Mouse (Mus musculus): ENCODE measurements around the gene Aanat.
"Not testable (repeated sequence)": the region's sequence is repeated elsewhere in the genome, so short reads cannot be mapped to it uniquely, and the experiment has no call there.

Aanat gene

DNA sequence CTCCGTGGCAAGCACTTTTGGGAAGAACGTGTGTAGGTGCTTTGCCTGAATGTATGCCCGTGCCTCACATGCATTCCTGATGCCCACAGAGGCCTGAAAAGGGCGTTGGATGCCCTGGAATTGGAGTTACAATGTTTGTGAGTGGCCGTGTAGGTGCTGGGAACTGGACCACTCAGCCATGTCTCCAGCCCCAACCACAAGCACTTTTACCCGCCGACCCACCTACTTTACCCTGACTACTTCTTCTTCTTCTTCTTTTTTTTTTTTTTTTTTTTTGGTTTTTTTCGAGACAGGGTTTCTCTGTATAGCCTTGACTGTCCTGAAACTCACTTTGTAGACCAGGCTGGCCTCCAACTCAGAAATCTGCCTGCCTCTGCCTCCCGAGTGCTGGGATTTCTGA is 24.9 kb downstream of the Aanat start:
- not testable (repeated sequence) for DNase-seq (ENCODE audit: low read depth, low spot score)

DNA sequence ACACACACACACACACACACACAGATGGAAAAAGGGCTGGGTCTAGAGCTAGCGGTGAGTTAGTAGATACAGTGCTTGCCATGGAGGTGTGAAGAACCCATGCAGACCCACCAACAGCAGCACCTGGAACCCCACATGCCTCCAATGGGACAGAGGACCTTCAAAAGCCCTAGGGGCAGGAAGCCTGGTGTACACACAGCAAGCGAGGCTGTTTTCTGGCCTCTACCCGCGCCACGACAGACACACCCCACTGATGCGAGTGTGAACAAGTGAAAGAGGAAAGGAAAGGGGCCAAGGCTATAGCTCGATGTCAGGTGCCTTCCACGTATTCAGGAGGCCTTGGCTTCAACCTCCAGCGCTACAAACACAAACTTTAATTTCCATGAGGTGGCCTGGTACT is 25.7 kb downstream of the Aanat start:
- no peak for DNase-seq (ENCODE audit: low read depth, low spot score)

DNA sequence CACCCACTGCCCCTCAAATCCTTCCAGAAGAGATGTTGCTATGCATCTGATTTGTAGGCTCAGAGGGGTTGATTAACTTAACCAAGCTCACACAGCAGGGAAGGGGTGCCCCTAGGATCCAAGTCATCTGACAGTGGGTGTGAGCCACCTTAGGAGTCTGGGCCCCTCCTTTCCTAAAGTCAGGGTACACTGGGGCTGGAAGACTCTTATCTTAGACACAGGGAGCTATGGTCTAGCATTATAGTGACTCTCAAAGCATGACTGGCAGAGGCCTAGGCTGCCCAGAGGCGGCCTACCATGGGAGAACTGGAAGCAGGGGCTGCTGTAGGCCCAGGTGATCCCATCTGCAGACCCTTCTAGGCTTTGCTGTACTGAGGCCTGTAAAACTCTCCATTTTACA is 26.3 kb downstream of the Aanat start:
- DNase-seq (ENCODE audit: low read depth, low spot score), result no peak

DNA sequence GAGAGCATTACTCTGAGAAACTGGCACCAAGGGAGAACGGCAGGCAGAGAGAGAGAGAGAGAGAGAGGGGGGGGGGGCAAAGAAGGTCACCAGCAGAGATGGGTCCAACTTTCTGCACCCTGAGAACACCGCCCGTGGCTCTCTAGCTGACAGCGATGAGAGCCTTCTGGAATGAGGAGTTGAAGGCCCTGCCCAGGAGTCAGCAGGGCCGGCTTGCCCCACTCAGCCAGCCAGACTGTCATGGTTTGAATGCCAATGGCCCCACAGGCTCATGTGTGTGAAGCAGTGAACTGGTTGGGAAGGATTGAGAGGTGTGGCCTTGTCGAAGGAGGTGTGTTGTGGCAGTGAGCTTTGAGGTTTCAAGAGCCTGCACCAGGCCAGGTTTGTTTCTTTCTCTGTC is 27.0 kb downstream of the Aanat start:
- DNase-seq (ENCODE audit: low read depth, low spot score), result no peak

DNA sequence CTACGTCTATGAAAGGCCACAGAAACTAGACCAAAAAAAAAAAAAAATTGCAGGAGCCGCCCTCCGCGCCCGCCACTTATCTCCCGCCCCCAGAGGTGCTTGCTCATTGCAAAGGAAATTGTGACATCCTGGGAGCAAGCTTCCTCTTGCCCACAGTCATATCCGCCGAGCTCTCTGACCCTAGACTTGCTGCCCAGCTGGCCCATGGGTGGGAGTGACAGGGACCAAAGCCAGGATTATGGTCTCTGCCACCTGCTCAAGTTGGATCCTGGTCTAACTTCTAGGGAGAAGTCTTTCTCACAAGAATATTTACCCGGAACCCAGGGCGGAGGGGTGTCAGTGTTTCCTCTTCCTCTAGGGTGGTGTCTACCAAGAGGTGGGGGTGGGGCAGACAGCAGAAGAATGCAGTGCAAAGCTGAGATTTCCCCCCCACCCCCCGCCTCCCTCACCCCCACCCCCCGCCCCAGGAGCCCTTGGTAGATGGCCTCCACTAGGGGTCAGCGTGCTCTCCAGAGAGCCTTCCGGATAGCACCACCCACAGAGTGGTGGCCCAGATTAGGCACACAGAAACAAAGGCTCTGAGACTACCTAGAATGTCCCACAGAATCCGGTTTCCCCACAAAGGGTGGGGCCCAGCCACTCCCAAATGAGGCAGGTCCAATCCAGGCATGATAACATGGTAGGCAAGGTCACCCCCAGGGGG is 29.7 kb downstream of the Aanat start:
- no peak for DNase-seq (ENCODE audit: low read depth, low spot score)

DNA sequence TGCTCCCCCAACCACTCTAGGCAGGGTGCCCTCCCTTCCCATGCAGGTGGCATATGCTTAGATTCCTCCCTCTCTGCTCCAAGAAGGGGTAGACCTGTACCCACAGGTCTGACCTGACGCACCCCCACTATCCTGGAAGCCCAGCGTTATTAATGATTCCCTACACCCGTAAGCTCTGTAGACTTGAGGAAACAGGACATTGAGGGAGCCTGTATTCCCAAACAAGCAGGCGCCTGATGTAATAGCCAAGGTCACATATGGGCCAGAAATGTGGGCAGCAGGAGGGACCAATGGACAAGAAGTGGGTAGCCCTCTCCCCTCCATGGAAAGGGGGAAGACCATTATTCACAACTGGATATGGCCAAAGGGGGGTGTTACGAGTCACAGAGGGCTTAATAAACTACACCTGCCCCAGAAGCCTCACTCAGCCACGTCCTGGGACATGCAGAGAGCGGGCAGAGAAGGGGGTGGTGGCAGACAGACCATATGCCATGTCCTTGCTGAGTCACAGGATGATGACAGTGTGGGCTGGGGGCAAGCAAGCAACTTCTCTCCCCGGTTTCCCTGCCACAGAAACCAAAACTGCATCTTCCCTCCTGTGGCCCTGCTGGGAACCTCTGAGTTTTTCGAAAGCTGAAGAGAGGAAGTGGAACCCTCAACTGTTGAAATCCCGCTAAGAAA is 30.3 kb downstream of the Aanat start:
- DNase-seq (ENCODE audit: low read depth, low spot score), result no peak

DNA sequence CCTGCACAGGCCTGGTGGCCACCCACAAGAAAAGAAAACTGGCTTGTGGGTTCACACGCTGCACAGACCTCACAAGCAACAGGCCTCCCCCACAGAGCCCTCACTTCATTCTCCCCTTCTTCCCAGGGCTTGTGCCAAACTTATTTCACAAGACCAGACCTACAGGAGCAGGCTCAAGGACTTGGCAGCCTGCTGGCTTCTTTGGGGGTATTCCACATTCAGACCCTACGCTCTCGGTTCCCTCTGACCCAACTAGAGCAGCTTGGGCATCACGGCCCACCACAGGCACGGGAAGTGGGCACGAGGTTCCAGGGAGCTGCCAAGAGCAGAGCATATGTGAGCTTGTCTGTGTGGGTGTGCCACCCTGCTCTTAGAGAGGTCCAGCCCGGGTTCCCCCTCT is 31.4 kb downstream of the Aanat start:
- no peak for DNase-seq (ENCODE audit: low read depth, low spot score)

DNA sequence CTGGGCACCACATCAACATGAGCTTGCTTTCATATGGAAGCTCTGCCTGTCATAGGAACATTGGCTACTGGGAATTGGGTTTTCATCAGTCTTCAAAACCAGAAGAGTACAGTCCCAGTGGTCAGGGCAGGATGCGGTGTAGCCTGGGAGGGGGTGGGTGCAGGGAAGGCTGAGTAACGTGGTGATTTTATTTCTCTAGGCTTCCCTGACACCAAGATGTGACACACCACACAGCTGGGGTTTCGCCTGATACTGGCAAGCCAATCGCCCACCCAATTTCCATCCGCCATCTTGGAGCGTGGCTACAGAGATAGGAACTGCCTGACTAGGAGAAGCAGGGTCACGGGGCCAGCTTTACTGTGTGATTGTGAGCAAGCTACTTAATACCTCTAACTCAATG is 32.4 kb downstream of the Aanat start:
- DNase-seq (ENCODE audit: low read depth, low spot score), result no peak

DNA sequence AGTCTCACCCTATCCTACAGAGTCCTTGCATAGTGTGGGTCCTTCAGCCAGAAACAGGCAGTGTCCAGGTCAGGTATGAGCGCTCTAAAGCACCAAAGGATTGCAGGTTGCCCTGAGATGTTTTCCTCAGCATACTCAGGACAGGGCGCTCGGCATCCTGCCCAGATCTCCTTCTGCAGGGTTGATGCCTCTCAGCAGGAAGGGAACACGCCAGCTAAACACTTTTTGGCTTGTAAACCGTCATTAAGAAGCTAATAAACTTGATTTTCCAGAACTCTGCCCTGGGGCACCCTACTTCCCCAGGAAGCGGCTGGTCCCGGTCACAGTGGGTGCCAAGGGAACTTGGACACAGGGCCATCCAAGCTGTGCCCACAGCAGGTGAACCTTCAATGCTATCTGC is 32.9 kb downstream of the Aanat start:
- no peak for DNase-seq (ENCODE audit: low read depth, low spot score)

DNA sequence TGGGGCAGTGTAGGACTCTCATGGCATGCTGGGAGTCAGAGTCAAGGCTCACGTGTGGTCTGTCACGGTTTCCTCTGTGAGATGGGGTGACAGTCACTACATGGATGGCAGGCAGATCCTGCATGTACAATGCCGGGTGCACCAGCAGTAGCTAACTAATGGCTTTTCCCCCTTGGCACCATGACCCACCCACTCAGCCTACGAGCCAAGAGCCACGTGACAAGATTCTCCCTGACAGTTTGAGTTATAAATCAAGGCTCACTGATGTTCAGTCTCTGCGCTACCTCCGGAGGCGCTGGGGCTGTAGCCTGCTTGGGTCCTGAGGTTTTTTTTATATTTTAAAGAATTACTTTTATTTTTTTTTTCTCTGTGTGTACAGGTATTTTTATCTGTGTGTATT is 33.3 kb downstream of the Aanat start:
- no peak for DNase-seq (ENCODE audit: low read depth, low spot score)

DNA sequence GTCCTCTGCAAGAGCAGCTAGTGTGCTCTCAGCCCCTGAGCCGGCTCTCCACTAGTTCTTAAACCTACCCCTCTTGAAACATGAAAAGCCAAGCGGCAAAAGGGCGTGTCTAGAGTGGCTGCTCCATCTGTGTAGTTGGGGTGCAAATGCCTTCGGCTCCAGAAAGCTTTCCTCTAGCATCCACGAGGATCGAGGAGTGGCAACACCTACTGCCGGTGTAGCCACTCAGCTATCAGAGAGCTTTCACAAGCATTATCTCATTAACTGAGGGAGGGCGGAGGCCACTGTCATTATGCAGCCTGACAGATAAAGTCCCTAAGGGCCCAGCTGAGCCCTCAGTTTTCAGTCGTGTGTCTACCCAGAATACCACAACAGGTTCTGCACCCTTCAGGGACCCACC is 33.8 kb downstream of the Aanat start:
- DNase-seq (ENCODE audit: low read depth, low spot score), result no peak

DNA sequence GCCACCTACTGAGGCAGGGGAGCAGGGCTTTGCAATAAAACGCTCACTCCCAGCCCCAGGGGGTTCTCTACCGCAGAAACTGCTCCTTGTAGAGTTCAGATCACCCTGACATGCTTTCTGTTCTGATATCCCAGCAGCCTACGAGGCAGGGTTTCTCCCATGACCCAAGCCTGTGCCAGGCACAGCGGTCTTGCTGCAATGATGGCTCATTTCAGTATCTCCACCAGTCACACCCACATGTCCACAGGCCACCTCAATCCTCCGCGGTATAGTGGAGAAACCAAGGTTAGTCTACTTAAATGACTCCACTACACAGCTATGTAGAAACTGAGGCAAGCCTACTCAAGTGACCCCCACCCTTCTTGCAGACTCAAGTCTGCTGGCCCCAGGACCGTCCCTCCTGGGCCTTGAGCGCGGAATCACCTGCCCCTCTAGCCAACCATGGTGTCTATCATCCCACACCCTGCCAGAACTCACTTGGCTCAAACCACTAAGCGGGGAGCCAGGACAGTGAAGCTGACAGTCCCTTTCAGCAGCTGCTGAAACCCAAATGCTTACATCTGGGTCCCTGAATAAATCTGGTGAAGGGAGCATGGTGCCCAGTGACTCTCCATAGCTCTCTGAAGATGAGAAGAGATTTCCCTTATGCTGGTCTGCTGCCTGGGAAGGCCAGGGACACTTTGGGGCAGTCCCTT is 34.5 kb downstream of the Aanat start:
- DNase-seq (ENCODE audit: low read depth, low spot score), result no peak

DNA sequence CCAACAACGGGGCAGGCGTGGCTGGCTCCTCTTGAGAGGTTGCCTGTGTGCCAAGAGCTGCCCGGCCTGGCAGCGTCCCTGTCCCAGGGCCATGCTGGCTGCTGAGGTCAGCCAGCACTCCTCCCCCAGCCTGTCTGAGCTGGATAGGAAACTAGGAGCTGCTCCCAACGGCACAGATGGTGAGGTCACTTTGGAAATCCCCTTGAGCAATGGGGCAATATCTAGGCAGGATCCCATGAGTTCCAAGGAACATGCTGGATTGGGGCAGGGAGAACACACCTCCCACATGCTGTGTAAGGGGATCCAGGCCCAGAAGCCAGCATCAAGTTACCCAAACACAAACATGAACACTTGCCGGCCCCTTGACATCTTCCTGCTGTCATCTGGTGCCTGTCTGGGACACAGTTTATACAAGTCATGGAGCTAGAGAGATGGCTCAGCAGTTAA is 35.0 kb downstream of the Aanat start:
- no peak for DNase-seq (ENCODE audit: low read depth, low spot score)

DNA sequence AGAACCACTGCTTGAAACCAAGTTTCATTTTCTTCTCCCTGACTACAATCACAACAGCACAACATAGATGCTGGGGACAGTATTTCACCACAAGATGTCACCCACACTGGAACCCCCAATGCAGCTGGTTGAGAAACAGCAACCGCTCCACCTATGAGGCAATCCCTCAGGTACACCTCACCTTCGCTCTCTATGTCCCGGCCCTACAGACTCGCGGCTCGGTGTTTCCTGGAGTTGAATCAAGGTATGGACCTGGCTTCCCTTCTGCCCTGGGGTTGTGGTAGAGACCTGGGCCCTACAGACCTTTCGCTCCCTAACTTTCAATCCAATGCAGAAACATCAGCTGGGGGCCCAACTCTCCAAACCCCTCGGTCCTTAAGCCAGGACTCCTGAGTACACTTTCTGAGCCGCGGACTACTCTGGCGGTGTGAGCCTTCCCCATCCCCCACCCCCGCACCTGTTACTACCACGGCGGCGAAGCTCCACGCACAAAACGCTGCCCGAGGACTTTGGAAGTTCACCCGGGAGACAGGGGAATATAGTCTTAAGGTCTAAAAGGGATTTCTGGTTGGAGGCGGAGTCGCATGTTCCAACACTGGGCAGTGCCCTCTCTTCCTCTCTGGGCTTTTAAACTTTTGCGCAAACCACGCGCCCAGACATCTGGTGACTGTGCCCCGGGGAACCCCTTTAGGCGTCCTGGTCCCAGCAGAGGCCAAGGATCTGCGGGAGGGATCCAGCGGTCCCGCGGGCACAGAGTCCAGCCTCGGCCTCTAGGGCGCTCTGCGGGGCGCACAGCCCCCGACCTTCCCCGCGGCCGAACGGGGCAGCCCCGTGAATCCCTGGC is 37.3 kb downstream of the Aanat start:
- no peak for DNase-seq (ENCODE audit: low read depth, low spot score)

DNA sequence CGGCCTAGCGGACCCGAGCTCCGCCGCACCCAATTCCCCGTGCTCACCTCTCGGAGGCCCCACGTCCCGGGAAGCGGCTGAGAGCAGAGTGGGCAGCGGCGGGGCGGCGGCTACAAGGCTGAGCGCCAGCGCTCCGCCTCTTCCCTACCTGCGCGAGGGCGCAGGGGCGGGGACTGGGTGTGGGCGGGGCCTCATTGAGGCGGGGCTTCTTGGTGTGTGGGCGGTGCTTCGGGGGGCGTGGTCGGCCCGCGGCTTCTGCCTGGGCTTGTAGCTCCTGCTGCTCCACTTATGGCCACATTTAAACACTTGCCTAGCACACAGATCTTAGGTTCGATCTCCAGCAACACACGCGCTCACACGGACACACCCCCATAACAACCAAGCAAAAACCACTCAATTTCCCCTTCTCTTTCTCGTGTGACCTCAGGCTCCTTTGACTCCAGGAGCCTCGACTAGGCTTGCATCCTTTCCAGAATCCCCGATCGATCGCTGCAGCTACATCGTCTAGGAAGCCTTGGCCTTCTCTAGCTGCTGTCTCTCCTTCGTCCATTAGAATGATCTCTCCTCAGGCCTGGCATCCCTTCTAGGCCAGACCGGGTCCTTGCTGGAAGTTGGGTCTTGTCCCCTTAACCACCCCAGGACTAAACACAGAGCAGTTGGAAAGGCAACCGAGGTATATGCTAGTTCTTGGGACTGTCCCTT is 38.0 kb downstream of the Aanat start:
- peak; percentile 75 for DNase-seq (ENCODE audit: low read depth, low spot score)

DNA sequence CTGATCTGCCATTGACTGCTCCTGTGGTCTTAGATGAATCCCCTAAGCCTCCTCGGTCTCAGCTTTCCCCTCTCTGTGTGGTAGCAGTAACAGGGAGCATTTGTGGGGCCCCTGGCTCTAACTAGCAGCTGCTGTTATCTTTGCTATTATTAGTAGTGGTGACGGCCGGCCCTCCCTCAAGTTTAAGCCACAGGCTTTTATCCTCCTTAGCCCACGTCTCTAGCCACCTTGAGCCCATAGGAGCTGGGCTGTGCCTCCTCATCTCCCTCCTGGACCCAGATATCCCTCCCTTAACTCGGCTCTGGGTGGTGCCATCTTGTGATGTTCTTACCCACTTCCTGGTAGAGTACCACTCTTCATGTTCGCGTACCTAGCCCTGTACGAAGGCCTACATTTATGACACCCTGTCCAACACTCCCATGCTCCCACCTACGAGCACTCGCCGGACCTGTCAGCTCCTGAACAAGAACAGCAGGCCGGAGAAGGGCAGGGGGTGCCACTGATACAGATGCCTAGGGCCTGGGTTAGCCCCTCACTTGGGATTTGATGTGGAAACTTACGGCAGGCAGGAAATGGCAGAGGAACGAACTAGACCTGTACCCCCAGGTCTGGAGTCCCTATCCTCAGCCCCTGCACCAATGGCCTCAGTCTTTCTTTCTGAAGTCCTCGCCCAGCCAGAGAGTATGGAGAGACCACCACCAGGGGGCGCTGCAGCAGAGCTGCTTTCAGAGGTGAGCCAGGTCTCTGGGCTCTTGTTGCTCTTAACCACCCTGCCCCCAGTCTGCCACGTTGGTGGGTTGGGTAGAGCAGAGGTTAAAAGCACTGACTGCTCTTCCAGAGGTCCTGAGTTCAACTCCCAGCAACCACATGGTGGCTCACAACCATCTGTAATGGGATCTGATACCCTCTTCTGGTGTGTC is 39.1 kb downstream of the Aanat start:
- DNase-seq (ENCODE audit: low read depth, low spot score), result no peak

DNA sequence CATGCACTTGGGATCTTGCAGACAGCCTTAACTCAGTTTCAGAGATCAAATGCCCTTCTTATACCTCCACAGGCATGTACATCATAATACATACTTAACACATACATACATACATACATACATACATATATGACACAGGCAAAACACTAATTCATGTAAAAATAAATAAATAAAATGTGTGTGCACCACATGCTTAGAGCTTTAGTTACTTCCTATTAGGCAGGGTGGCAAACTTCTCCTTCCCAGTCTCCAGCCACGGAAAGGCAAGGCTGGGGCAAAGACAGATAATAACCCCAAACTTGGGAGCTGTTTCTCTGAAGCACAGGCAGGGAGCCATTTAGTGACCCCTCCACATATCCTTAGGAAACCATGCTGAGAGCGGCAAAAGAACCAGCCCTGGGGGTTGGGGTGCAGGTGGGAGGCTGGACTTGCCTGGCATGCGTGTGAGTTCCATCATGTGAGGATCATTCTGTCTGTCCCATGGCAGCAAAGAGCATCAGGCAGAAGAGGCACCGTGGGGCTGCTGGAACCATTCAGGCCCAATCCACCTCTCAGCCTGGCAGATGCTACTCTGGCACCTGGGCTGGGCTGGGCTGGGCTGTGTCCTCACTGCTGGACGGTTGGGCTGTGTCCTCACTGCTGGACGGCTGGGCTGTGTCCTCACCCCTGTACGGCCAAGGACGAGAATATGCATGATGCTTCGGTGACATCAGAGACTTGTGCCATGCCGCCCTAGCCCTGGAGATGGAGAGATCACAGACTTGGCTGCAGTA is 40.3 kb downstream of the Aanat start, which contains the start of gene Rhbdf2:
TSS of gene Rhbdf2 (minus strand) at position 721 of the 773 bp plus-strand sequence.
- no peak for DNase-seq (ENCODE audit: low read depth, low spot score)

DNA sequence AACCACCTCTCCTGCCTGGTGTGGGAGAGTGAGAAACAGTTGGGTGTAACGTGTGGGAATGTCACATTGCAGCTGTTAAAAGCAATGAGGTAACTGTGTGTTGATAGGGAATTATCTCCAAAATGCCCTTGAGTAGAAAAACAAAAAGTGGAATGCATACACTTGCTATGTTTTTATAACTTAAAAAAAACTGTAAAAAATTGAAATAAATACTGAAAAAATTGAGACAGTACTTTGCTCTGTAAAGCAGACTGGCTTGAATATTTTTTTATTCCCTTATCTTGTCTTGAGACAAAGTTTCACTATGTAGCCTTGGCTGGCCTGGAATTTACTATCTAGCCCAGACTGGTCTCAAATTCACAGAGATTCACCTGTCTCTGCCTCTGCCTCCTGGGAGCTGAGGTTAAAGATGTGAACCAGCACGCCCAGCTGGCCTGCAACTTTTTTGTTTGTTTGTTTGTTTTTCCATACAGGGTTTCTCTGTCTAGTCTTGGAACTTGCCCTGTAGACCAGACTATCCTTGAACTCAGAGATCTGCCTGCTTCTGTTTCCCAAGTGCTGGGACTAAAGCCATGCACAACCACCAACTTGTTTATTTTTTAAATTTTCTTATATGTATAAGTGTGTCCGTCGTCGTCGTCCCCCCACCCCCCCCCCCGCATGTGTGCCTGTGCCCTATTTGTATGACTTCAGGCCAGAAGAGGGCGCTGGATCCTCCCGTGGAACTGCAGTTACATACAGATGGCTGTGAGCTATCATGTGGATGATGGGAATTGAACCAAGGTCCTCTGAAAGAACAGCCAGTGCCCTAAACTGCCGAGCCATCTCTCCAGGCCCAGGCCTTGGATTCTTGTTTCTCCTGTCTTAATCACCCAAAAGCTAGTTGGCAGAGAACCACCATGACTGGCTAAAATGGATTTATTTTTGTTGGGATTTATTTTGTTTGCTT is 41.1 kb downstream of the Aanat start:
- no peak for DNase-seq (ENCODE audit: low read depth, low spot score)

Data from retina, postnatal 7 days (tissue).